Mouse (Mus musculus) heart, adult 8-10 months (tissue): ENCODE results near the gene Hoxd12. TPM values are rescaled to one million over a fixed set of nuclear protein-coding genes. Genes with fewer than 3 reads are reported as not detected.
A peak's percentile ranks its signal among the peaks of the same experiment; 100 is the strongest.

Experiments
- DNase-seq: peaks from one replicate; pipeline ENCODE4 v3.0.0; 2022; ENCODE audit warnings: low spot score
- total RNA-seq, 4 experiments: library from RNA; stranded (reverse); gene quantifications; 2 replicates each; pipeline ENCODE4 v1.2.4; 2022

The Hoxd12 gene
- total RNA-seq, 4 experiments from 2014 or later: not detected

GRCm38 (mm10) chr2:74681594-74682531, 7.0 kb downstream of the Hoxd12 start:
- no peak for DNase-seq

- DNase-seq: no peak
Measured at GRCm38 (mm10) chr2:74682796-74683195, 8.0 kb downstream of the Hoxd12 start.

DNA sequence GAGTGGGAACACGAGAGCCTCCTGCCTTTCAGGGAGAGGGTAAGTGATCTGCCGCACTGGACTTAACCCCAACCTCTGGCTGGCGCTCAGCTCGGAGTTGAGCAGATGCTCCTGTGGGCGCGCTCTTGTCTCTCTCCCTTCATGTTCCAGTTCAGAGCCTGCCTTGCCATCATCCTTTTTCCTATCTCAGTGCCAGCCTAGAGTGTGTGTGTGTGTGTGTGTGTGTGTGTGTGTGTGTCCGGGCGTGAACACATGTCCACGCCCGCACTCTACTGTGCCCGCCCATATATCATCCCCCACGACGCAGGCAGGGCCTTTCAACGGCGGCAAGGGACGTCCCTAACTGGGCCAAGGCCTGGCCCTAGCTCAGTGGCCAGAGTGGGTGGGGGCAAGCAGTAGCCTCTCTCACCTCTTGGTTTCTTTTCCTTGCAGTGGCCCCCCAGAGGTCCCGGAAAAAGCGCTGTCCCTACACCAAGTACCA, 8.7 kb downstream of the Hoxd12 start:
- DNase-seq: no peak

- no peak for DNase-seq
Measured at GRCm38 (mm10) chr2:74684106-74684505, 9.3 kb downstream of the Hoxd12 start.

- DNase-seq: no peak
Measured at GRCm38 (mm10) chr2:74685059-74685603, 10.3 kb downstream of the Hoxd12 start.

DNA sequence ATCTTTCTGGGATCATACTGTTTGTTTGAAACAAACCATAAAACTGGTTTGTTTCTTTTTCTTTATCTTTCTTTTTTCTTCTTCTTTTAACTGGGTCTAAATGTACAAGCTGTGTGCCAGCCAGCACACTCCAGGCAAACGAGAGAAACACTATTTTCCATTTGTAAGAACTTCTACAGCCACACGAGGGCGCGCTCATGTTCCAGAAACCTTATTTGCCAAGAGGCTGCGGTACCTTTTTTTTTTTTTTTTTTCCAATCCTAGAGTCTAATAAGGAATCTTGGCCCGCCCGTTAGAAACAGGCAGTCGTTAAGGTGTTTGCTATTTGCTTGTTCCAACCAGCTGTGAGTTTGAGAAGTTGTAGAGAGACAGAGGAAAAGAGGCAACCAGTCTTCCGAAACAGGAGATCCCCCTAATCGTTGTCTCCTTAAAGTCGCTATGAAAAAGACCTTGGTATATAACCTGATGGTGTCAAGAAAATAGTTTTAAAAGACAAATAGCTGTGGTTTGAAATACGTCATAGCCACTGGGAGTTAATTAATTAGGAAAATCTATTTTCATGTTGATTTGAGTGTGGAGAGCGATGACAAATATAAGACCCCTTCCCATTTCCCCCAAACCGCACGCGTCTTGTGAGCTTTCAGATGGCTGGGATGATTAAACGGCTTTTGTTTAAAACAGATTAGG, 11.6 kb downstream of the Hoxd12 start:
- peak; percentile 44 for DNase-seq

DNA sequence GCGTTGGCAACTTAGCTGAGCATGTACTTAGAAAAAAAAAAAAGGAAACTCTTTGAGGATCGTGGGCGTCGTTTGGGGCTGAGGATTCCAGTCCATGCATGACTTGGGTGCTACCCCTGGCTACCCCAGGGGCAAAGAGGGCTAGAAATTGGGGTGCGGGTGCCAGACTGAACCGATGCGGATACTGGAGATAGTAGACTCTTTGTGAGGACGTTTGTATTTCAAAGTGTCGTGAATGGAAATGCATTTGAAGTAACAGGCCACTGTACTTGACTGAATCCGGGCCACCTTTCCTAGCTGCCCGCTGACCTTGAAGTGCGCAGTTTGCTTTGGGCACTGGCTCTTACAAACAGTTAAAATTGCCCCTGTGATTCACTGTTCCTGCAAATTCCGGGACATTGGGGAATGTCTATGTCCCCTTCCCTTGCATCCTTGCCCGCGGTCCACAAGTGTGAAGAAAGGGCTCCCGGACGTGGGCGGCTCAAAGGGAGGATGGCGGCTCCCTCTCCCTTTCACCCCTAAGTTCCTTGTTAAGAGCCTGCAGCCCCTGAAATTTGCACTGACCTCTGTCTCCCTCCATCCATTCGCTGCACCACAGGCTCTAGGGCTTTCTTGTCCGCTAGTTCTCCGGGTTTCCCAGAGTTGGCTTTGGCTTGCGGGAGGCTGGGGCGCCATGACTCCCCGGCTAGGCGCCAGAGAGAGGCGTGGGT, 12.3 kb downstream of the Hoxd12 start:
- DNase-seq: no peak

DNA sequence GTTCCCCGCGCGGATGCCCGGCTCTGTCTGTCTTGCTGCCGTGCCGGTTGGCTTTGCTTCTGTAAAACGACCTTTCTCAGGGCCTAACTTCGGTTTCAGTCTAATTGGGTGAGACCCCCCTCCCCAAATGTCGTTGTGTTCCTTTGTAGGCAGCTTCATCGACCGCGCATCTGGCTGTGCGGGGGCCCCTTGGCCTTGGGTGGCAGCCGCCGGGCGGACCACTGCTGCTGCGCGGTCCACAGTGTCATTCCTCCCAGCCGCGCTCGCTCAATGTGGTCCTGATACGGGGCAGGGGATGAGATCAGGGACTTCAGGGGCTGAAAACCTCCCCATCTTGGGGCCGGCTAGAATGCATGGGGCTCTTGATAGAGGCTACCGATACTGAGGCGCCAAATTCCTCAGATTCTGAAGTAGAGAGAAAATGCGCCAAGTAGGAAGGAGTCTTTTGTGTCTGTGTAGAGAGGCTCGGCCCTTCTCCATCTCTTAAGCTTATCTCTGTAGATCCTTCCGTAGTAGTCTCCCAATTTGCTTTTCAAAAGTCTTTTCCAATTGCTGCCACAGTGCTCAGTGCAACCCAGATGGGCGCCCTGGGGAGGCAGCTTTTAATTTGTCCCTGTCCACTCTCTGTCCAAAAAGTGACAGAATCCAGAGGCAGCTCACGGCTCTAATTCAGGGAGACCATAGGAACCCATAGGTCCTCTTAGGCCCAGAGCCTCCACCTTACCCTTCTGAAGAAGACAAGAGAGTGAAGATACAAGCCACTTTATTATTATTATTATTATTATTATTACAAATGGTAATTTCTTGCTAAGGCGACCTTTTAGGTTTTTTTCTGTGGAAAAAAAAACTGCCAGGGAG, 13.1 kb downstream of the Hoxd12 start:
- no peak for DNase-seq

DNA sequence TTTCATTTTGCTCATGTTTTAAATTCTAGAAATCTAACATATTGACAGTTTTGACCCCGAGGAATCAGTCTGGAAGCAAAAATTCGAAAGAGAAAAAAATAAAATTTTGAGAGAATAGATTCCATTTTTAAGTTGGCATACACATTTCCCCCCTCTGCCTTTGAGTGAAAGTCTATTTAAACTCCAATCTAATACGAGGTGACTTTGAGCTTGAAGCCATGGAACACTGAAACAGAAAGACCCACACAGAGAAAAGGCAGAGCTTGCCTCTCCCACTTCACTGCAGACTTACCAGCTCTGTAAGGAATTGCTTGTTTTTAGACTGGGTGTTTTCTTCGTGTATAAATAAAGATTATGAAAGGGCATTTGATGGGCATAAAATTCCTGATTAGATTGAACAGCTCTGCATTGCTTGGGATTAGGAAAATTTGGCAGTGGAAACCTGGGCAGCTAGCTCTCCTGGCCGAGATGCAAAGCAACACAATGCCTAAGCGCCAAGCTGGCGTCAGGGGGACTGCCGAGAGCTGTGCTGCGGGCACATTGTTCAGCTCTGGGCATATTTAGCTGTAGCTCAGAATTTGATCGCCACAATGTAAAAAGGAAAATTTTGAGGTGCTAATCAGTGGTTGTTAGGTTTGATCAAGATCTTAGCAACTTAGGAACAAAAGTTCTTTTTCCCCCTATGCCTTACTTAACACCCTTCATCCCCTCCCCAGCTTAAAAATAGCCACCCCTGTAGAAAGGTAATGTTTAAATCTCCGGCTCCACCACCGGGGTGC, 14.2 kb downstream of the Hoxd12 start:
- DNase-seq: no peak

- DNase-seq: no peak
Measured at GRCm38 (mm10) chr2:74689574-74690337, 14.9 kb downstream of the Hoxd12 start.

DNA sequence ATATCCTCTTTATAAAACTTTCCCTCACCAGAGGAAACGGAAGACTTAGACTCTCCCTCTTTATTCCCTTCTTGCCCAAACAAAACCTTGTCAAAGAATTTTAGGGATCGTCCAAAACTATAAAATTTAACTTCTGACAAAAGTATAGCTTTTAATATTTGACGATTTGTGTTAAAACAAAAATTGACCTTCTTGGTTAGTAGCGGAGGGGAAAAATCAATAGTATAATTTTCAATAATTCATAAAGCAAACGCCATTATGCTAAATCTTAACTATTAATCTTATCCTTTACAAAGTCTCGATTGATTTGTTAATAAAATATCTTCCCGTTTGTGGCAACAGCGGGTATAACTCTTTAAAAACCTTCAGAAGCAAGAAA, 15.5 kb downstream of the Hoxd12 start:
- no peak for DNase-seq

DNA sequence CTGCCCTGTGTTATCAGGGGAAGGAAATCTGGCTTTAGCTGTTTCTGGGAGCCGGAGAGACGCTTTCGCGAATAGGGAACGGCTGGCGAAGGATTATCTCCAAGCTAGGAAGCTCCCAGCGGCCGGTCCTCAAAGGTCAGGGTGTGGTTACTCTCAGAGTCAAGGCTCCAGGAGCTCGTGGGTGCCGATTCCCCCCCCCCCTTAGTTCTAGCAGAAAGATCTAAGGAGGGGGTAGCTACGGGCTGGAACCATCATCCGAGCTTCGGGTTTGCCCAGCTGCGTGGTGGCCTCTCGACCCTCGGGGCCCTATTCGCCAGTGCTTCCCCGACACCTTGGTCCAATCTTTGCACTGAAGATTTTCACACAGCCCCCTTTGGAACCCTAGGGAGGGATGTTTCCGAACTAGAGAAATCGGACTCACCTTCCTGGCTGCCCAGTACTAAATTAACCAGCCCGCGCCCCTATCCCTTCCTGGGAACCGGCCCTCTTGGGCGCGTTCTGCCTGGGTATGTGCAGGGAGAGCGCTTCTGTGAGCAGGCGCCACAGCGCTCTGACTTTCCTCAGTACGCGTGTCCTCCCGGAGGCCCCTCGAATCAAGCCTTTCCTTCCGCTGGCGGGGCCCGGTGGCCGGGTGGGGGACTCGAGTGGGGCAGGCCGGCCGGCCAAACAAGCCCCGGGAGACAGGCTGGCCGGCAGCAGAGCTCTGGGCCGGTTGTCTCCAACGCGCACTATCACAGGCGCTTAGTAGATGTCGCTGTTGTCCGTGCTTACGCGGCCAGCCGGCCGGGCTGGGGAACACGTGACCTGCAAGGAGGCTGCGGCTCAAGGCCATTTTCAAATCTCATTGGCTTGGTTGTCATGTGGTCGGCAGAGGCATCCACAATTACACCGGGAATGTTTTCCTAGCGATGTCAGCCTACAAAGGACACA, 16.5 kb downstream of the Hoxd12 start, which contains the start of gene Hoxd10:
Gene Hoxd10, plus strand, starts transcription at position 903 of the 930 bp plus-strand sequence.
- DNase-seq: no peak

DNA sequence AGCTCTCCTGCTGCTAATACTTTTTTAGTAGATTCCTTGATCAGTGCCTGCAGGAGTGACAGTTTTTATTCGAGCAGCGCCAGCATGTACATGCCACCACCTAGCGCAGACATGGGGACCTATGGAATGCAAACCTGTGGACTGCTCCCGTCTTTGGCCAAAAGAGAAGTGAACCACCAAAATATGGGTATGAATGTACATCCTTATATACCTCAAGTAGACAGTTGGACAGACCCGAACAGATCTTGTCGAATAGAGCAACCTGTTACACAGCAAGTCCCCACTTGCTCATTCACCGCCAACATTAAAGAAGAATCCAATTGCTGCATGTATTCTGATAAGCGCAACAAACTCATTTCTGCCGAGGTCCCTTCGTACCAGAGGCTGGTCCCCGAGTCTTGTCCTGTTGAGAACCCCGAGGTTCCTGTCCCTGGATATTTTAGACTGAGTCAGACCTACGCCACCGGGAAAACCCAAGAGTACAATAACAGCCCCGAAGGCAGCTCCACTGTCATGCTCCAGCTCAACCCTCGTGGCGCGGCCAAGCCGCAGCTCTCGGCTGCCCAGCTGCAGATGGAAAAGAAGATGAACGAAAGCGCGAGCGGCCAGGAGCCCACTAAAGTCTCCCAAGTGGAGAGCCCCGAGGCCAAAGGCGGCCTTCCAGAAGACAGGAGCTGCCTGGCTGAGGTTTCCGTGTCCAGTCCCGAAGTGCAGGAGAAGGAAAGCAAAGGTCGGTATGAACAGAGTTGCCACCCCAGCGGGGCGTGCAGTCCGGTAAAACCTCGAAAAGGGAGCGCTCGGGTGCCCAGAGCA, 17.4 kb downstream of the Hoxd12 start:
- no peak for DNase-seq

DNA sequence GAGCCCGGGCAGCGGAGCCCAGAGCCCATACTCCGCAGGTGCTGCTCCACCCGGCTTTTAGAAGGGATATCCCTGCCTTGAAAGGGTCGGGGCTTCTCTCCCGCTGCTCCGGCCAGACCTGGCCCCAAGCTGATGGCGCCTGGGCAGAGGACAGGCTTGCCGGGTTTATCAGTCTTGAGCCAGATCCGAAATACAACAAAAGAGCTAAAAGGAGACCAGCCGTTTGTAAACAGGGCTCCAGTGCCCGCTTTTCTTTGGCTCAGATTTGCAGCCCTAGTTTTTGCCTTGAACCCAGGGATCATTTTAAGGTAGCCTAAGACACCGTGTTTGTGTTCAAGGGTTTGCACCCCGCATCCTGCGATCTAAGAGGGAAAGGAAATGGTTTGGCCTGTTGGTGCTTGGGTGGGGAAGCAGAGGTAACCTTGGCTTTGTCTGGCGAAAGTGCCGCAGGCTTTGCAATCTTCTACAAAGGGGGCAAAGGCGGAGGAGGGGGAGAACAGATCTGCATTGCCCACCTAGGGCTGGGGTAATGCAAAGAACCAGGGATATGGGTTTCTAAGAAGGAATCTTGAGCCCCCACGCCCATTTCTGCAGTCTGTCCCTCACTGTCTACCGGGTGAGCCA, 18.1 kb downstream of the Hoxd12 start:
- DNase-seq: no peak

GRCm38 (mm10) chr2:74693432-74693827, 18.6 kb downstream of the Hoxd12 start:
- DNase-seq: no peak

- no peak for DNase-seq
Measured at GRCm38 (mm10) chr2:74694066-74694465, 19.3 kb downstream of the Hoxd12 start.

DNA sequence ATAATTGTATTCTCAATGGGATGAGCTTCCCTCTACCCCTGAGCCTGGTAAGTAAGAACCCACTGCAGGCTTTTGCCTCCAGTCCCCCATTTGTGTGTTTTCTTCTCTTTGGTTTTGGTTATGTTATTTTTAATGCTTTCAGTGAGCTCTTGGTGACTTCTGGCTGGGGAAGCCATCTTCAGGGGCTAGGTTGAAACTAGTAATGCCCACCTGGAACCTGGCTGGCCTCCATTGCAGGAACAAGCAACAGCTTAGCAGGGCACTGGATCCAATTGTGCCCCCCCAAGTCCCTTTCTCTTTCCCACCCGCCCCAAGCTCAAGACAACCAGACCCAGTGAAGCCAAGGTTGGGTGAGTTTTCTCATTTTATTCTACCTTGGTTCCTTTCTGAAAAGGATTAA, 20.6 kb downstream of the Hoxd12 start:
- DNase-seq: no peak
